Mouse (Mus musculus): ENCODE measurements at regions not wholly inside any gene's neighbourhood (a gene's known extent, or its start where the extent isn't known, plus 50 kb on each side); places are given as distances from the start of the nearest gene placed in this dataset.

DNA sequence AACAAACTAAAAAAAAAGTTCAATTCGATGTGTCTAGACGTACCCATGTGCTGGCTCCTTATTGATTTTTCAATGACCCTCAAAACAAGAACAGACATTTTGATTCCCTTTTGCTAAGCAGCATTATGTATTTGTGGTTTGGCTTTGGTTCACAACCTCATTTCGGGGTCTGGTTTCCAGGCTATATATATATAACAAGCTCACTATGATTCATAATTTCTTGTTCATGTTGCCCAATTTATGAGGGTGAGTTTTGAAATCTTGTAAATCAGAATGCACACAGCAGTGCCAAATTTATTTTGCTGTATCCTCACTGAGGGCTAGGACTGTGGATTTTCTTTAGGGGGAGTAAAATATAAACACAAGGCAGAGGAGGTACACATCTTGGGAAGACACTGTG is 177.0 kb downstream of the Calcrl start:
- Histone ChIP-seq H3K36me3 (ENCODE audit: control insufficient read depth, insufficient read depth, low read length) (no peaks in the 10 kb centered on the region), H3K27ac (ENCODE audit: control insufficient read depth, insufficient read depth, low read depth, low read length) (no peak overlapping the region), H3K4me3 (ENCODE audit: control insufficient read depth, low read depth, low read length) (no peak overlapping the region), H3K4me1 (ENCODE audit: control insufficient read depth, insufficient read depth, low read length) (peaks cover 3% of the 10 kb centered on the region; the same call in 1 of the 2 replicates), H3K27me3 (ENCODE audit: control insufficient read depth, insufficient read depth, low read length) (no peaks in the 10 kb centered on the region)
- TF ChIP-seq CTCF (IDR thresholded peaks at IDR 0.05; ENCODE audit: control insufficient read depth, insufficient read depth, insufficient replicate concordance, low read depth, low read length), result no peak
- TF ChIP-seq POLR2A (IDR thresholded peaks at IDR 0.05; ENCODE audit: control insufficient read depth, low read depth, low read length), result no peak

DNA sequence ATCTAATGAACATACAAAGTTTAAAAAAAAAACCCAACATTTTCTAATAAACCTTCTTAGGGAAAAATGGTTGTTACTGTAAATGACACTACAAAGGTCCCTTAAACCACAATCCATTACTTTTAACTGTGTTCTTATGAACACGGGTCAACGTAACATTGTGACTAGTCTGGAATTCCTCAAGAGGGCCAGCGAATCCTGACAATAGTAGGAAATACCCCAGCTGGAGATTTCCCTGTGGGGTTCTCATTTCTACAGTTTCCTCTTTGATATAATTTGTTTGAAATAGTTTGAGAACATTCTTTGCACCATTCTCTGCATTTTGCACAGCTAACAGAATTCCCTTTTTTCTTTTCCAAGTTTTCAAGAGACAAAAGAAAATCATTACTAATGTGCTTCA is 175.3 kb downstream of the Calcrl start:
- no peak overlapping the region for H3K27ac ChIP-seq (ENCODE audit: control insufficient read depth, insufficient read depth, low read depth, low read length)

DNA sequence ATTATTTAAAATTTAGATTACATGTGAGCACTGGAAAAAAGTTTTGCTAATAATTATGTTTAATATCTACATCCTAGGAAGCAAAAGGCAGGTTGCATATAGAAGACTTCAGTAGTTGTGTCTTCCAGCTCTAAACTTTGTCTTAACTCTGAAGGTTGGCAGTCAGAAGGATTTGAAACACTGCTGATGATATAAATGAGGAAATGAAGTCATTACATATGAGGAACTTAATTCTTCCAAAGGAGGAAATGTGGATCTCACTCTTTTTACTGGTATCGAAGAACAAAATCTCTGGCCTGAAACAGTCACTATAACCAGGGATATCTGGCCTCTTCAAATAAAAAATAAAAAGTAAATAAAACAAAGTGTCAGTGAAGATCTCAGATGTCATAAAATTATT is 173.1 kb downstream of the Calcrl start:
- Histone ChIP-seq H3K36me3 (ENCODE audit: control insufficient read depth, insufficient read depth, low read length) (no peaks in the 10 kb centered on the region), H3K4me1 (ENCODE audit: control insufficient read depth, insufficient read depth, low read length) (peaks cover 3% of the 10 kb centered on the region; the same call in 1 of the 2 replicates), H3K27ac (ENCODE audit: control insufficient read depth, insufficient read depth, low read depth, low read length) (no peak overlapping the region), H3K27me3 (ENCODE audit: control insufficient read depth, insufficient read depth, low read length) (no peaks in the 10 kb centered on the region), H3K4me3 (ENCODE audit: control insufficient read depth, low read depth, low read length) (no peak overlapping the region)
- TF ChIP-seq POLR2A (IDR thresholded peaks at IDR 0.05; ENCODE audit: control insufficient read depth, low read depth, low read length), result no peak
- no peak for TF ChIP-seq CTCF (IDR thresholded peaks at IDR 0.05; ENCODE audit: control insufficient read depth, insufficient read depth, insufficient replicate concordance, low read depth, low read length)

More for the DNA sequence above, 175.3 kb downstream of the Calcrl start:
- Histone ChIP-seq H3K27me3 (ENCODE audit: control insufficient read depth, insufficient read depth, low read length) (no peaks in the 10 kb centered on the region), H3K4me3 (ENCODE audit: control insufficient read depth, low read depth, low read length) (no peak overlapping the region), H3K36me3 (ENCODE audit: control insufficient read depth, insufficient read depth, low read length) (no peaks in the 10 kb centered on the region), H3K4me1 (ENCODE audit: control insufficient read depth, insufficient read depth, low read length) (peaks cover 3% of the 10 kb centered on the region; the same call in 1 of the 2 replicates)
- TF ChIP-seq CTCF (IDR thresholded peaks at IDR 0.05; ENCODE audit: control insufficient read depth, insufficient read depth, insufficient replicate concordance, low read depth, low read length), result no peak
- no peak for TF ChIP-seq POLR2A (IDR thresholded peaks at IDR 0.05; ENCODE audit: control insufficient read depth, low read depth, low read length)

DNA sequence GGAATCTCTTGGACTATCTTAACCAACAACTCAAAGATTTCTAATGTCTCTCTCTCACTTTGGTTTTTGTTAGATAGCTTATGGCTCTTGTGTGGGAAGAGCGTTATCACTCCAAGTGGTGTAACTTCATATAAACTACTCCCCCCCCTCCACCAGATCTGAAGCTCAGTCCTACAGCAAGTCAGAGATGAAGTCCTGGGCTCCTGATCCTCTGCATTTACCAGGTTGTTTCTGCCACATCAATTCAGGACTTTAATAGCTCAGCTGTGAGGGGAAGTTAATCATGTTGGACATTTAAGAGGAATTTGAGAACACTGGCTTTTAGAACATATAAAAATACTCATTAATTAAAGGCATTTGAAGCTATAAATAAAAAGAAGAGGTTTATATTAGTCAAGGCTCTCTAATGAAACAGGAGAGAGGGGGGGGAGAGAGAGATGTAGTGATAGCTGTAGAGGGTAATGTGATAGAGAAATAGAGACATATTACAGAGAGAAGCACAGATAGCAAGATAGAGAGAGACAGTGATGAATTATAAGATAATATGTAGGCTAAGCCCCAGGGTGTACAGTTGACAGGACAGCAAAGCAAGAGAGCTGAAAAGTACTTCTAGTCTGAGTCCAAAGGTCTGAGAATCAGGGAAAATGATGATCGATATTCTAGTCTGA is 166.7 kb downstream of the Calcrl start:
- no peaks in the 10 kb centered on the region for H3K27me3 ChIP-seq (ENCODE audit: control insufficient read depth, insufficient read depth, low read length)
- TF ChIP-seq CTCF (IDR thresholded peaks at IDR 0.05; ENCODE audit: control insufficient read depth, insufficient read depth, insufficient replicate concordance, low read depth, low read length), result no peak
- TF ChIP-seq POLR2A (IDR thresholded peaks at IDR 0.05; ENCODE audit: control insufficient read depth, low read depth, low read length), result no peak
- no peaks in the 10 kb centered on the region for H3K36me3 ChIP-seq (ENCODE audit: control insufficient read depth, insufficient read depth, low read length)
- no peak overlapping the region for H3K27ac ChIP-seq (ENCODE audit: control insufficient read depth, insufficient read depth, low read depth, low read length)
- no peaks in the 10 kb centered on the region for H3K4me1 ChIP-seq (ENCODE audit: control insufficient read depth, insufficient read depth, low read length)
- H3K4me3 ChIP-seq (ENCODE audit: control insufficient read depth, low read depth, low read length), result no peak overlapping the region

DNA sequence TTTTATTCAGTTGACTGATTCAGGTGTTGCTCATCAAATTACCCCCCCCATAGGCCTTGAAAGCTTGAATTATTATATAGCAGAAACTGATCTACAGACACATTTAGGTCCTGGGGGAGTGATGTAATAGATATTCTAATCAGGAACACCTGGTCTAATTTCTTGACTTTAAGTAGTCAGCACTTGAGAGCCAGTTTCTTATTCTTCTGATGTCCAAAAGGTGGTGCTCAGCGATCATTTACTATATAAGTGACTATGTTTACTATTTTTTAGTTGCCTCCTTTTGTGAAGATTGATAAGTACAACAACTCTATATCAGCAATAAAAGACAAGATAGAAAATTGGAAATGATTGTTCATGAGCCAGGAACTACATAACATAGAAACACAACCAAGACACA is 166.0 kb downstream of the Calcrl start:
- H3K27me3 ChIP-seq (ENCODE audit: control insufficient read depth, insufficient read depth, low read length), result no peaks in the 10 kb centered on the region
- no peak overlapping the region for H3K27ac ChIP-seq (ENCODE audit: control insufficient read depth, insufficient read depth, low read depth, low read length)
- H3K36me3 ChIP-seq (ENCODE audit: control insufficient read depth, insufficient read depth, low read length), result no peaks in the 10 kb centered on the region
- no peaks in the 10 kb centered on the region for H3K4me1 ChIP-seq (ENCODE audit: control insufficient read depth, insufficient read depth, low read length)
- no peak overlapping the region for H3K4me3 ChIP-seq (ENCODE audit: control insufficient read depth, low read depth, low read length)
- no peak for TF ChIP-seq POLR2A (IDR thresholded peaks at IDR 0.05; ENCODE audit: control insufficient read depth, low read depth, low read length)
- no peak for TF ChIP-seq CTCF (IDR thresholded peaks at IDR 0.05; ENCODE audit: control insufficient read depth, insufficient read depth, insufficient replicate concordance, low read depth, low read length)

DNA sequence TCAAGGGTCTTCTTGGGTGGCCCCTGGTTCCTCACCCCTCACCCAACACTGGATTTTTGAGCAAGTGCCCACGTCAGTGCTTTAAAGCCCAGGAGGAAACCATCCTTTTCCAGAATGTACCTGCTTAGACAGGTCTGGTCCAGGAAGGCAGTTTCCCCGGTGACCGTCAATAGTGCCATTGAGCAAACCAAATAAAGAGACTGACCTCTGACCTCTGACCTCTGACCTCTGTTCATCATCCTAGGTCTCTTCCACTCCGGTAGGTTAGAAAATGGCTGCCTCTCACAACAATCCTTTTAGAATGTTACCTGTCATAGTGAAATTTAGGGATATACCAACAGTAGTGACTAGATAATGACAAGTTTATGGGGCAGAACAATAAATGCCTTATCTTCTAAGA is 164.5 kb downstream of the Calcrl start:
- H3K27ac ChIP-seq (ENCODE audit: control insufficient read depth, insufficient read depth, low read depth, low read length), result no peak overlapping the region
- H3K4me1 ChIP-seq (ENCODE audit: control insufficient read depth, insufficient read depth, low read length), result no peaks in the 10 kb centered on the region
- no peaks in the 10 kb centered on the region for H3K36me3 ChIP-seq (ENCODE audit: control insufficient read depth, insufficient read depth, low read length)
- TF ChIP-seq POLR2A (IDR thresholded peaks at IDR 0.05; ENCODE audit: control insufficient read depth, low read depth, low read length), result no peak
- TF ChIP-seq CTCF (IDR thresholded peaks at IDR 0.05; ENCODE audit: control insufficient read depth, insufficient read depth, insufficient replicate concordance, low read depth, low read length), result no peak
- H3K4me3 ChIP-seq (ENCODE audit: control insufficient read depth, low read depth, low read length), result no peak overlapping the region
- H3K27me3 ChIP-seq (ENCODE audit: control insufficient read depth, insufficient read depth, low read length), result no peaks in the 10 kb centered on the region

DNA sequence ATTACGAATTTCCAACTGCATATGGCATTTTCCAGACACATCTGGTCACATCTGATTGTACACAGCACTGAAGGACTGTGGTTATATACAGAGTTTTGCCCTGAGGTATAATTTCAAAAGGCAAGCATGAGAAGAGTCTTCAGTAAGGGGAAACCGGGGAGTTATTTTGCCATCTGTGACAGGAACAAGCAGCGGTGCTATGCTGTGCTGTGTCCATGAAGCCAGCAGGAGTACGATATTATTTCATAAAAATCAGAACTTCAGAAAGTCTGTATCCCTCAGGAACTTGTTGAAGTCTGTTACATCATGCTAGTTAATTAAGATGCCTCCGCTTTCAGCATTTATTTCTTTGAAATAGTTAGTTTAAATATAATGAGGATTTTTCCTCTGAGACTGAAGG is 163.7 kb downstream of the Calcrl start:
- no peaks in the 10 kb centered on the region for H3K36me3 ChIP-seq (ENCODE audit: control insufficient read depth, insufficient read depth, low read length)
- H3K4me1 ChIP-seq (ENCODE audit: control insufficient read depth, insufficient read depth, low read length), result no peaks in the 10 kb centered on the region
- TF ChIP-seq CTCF (IDR thresholded peaks at IDR 0.05; ENCODE audit: control insufficient read depth, insufficient read depth, insufficient replicate concordance, low read depth, low read length), result no peak
- TF ChIP-seq POLR2A (IDR thresholded peaks at IDR 0.05; ENCODE audit: control insufficient read depth, low read depth, low read length), result no peak
- H3K4me3 ChIP-seq (ENCODE audit: control insufficient read depth, low read depth, low read length), result no peak overlapping the region
- H3K27me3 ChIP-seq (ENCODE audit: control insufficient read depth, insufficient read depth, low read length), result no peaks in the 10 kb centered on the region
- no peak overlapping the region for H3K27ac ChIP-seq (ENCODE audit: control insufficient read depth, insufficient read depth, low read depth, low read length)
